ENCODE assay signal across 20 mouse cellular contexts in the genomic region with DNA sequence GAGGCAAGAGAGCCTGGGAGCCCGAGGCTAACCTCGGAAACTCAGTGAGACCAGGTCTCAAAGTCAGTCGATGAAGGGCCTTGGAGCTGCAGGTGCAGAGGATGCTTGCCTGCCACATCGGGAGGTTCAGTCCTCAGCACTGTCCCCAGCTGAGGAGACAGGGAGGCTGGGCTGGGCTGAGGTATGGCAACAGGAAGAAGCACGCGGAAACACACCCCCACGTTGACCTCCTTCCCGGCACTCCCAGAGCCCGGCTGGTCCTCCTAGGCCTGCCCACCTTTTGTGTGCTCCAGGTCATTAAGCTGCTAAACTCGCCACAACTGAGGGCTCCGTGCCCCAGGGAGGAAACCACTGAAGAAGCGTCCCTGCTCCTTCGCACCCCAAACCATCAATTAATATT. TPM values are rescaled to one million over a fixed set of nuclear protein-coding genes. Genes with fewer than 3 reads are reported as not detected.
DNase-seq lines count a peak whose midpoint lies in the region; ATAC-seq and TF ChIP-seq lines count a peak whose summit lies in the region.
"Had no signal": no experiment of that assay in that cellular context is flagged by ENCODE, and none has a peak within 500 bp of the region (broad histone marks: within the 10 kb centered on the region; RNA-seq: fewer than 3 reads in every experiment).

Gene Capn12 (plus strand): TSS at position 224 of the 400 bp plus-strand sequence.

- no peak within 1 kb of the TSS for H3K4me3 ChIP-seq in hindbrain, embryonic 11.5 days (ENCODE audit: low read depth, low read length)
- H3K4me3 ChIP-seq in hindbrain, postnatal 0 days (ENCODE audit: low read length), result no peak within 1 kb of the TSS
- H3K4me3 ChIP-seq in thymus, adult 2 months (ENCODE audit: control insufficient read depth, insufficient read depth, low read length), result no peak within 1 kb of the TSS
- no peak within 1 kb of the TSS for H3K4me3 ChIP-seq in stomach, postnatal 0 days (ENCODE audit: low read depth, low read length)
- H3K4me3 ChIP-seq: forebrain, embryonic 13.5 days; hindbrain, embryonic 12.5 days; intestine, embryonic 15.5 days had no signal

- H3K9me3 ChIP-seq in hindbrain, embryonic 11.5 days (ENCODE audit: control insufficient read depth, low read length), result no peaks in the 10 kb centered on the region
- H3K9me3 ChIP-seq in hindbrain, postnatal 0 days (ENCODE audit: low read length), result no peaks in the 10 kb centered on the region
- H3K9me3 ChIP-seq in stomach, postnatal 0 days (ENCODE audit: control insufficient read depth, low read length), result no peaks in the 10 kb centered on the region
- H3K9me3 ChIP-seq: forebrain, embryonic 13.5 days; hindbrain, embryonic 12.5 days; intestine, embryonic 15.5 days had no signal

- no peaks in the 10 kb centered on the region for H3K4me1 ChIP-seq in hindbrain, embryonic 11.5 days (replicated peaks; ENCODE audit: control insufficient read depth, insufficient read depth, low read length)
- H3K4me1 ChIP-seq in hindbrain, postnatal 0 days (ENCODE audit: insufficient read depth, low read length), result no peaks in the 10 kb centered on the region
- H3K4me1 ChIP-seq in thymus, adult 2 months (replicated peaks; ENCODE audit: control insufficient read depth, insufficient read depth, low read length), result peaks cover 18% of the 10 kb centered on the region
- no peaks in the 10 kb centered on the region for H3K4me1 ChIP-seq in stomach, postnatal 0 days (replicated peaks; ENCODE audit: control insufficient read depth, insufficient read depth)
- H3K4me1 ChIP-seq: hindbrain, embryonic 12.5 days had no signal

- H3K36me3 ChIP-seq in hindbrain, embryonic 11.5 days (ENCODE audit: control insufficient read depth, insufficient read depth, low read length), result no peaks in the 10 kb centered on the region
- no peaks in the 10 kb centered on the region for H3K36me3 ChIP-seq in hindbrain, postnatal 0 days (ENCODE audit: insufficient read depth, low read length)
- H3K36me3 ChIP-seq in thymus, adult 2 months (ENCODE audit: control insufficient read depth, insufficient read depth, low read length), result no peaks in the 10 kb centered on the region
- H3K36me3 ChIP-seq in stomach, postnatal 0 days (ENCODE audit: control insufficient read depth, insufficient read depth, low read length), result no peaks in the 10 kb centered on the region
- H3K36me3 ChIP-seq: hindbrain, embryonic 12.5 days; intestine, embryonic 15.5 days had no signal

- 32% methylated on average over 13 of the region's 13 CpGs for WGBS in hindbrain, embryonic 11.5 days
- 39% methylated on average over 13 of the region's 13 CpGs for WGBS in hindbrain, postnatal 0 days
- WGBS in thymus, adult 2 months, result 43% methylated on average over 13 of the region's 13 CpGs
- WGBS in stomach, postnatal 0 days, result 41% methylated on average over 13 of the region's 13 CpGs

- 0 out of 2 replicates have a peak within 1 kb of the TSS, but pooled peaks have one; percentile 7 for H3K9ac ChIP-seq in hindbrain, embryonic 11.5 days (ENCODE audit: low read depth, low read length)
- H3K9ac ChIP-seq in hindbrain, postnatal 0 days (replicated peaks; ENCODE audit: low read length), result no peak within 1 kb of the TSS
- H3K9ac ChIP-seq in stomach, postnatal 0 days (ENCODE audit: low read length), result no peak within 1 kb of the TSS
- H3K9ac ChIP-seq: forebrain, embryonic 13.5 days; hindbrain, embryonic 12.5 days; intestine, embryonic 15.5 days had no signal

- no peak for TF ChIP-seq CTCF in hindbrain, postnatal 0 days (IDR thresholded peaks at IDR 0.05; ENCODE audit: low read depth)
- TF ChIP-seq CTCF in thymus, adult 2 months (IDR thresholded peaks at IDR 0.05; ENCODE audit: borderline replicate concordance, control insufficient read depth, extremely low read depth, insufficient read depth, low read length, poor library complexity), result no peak
- no peak for TF ChIP-seq CTCF in stomach, postnatal 0 days (IDR thresholded peaks at IDR 0.05; ENCODE audit: low read depth)

- TF ChIP-seq POLR2A in thymus, adult 2 months (IDR thresholded peaks at IDR 0.05; ENCODE audit: control insufficient read depth, extremely low read depth, insufficient read depth, low read length, poor library complexity), result no peak

- no peak within 1 kb of the TSS for H3K27ac ChIP-seq in hindbrain, embryonic 11.5 days (ENCODE audit: low read depth, low read length)
- no peak within 1 kb of the TSS for H3K27ac ChIP-seq in hindbrain, postnatal 0 days
- H3K27ac ChIP-seq in thymus, adult 2 months (ENCODE audit: control insufficient read depth, insufficient read depth, low read length), result no peak within 1 kb of the TSS
- peak within 1 kb of the TSS; percentile 35; the same call in 1 of the 2 replicates for H3K27ac ChIP-seq in stomach, postnatal 0 days (replicated peaks)
- H3K27ac ChIP-seq: forebrain, embryonic 13.5 days; hindbrain, embryonic 12.5 days; intestine, embryonic 15.5 days had no signal

- no peaks in the 10 kb centered on the region for H3K27me3 ChIP-seq in hindbrain, embryonic 11.5 days (ENCODE audit: control insufficient read depth, insufficient read depth, low read length)
- no peaks in the 10 kb centered on the region for H3K27me3 ChIP-seq in hindbrain, postnatal 0 days (ENCODE audit: insufficient read depth, low read length)
- no peaks in the 10 kb centered on the region for H3K27me3 ChIP-seq in thymus, adult 2 months (ENCODE audit: control insufficient read depth, insufficient read depth, low read length)
- no peaks in the 10 kb centered on the region for H3K27me3 ChIP-seq in stomach, postnatal 0 days (ENCODE audit: control insufficient read depth, insufficient read depth, low read length)
- H3K27me3 ChIP-seq: forebrain, embryonic 13.5 days had no signal

- no peak for ATAC-seq in hindbrain, embryonic 11.5 days (ENCODE audit: low FRiP score)
- ATAC-seq in hindbrain, postnatal 0 days, result no peak
- 0 out of 2 replicates have a peak, but pooled peaks have one; percentile 32 for ATAC-seq in stomach, postnatal 0 days (ENCODE audit: low FRiP score, low TSS enrichment)
- ATAC-seq: forebrain, embryonic 13.5 days; intestine, embryonic 15.5 days had no signal

- no peak within 1 kb of the TSS for H3K4me2 ChIP-seq in hindbrain, embryonic 11.5 days (replicated peaks; ENCODE audit: low read depth, low read length)
- no peak within 1 kb of the TSS for H3K4me2 ChIP-seq in hindbrain, postnatal 0 days (ENCODE audit: low read depth, low read length)
- H3K4me2 ChIP-seq in stomach, postnatal 0 days (replicated peaks; ENCODE audit: low read depth), result no peak within 1 kb of the TSS
- H3K4me2 ChIP-seq: forebrain, embryonic 13.5 days; hindbrain, embryonic 12.5 days; intestine, embryonic 15.5 days had no signal

- no peak for DNase-seq in hindbrain, embryonic 11.5 days (ENCODE audit: low spot score)
- DNase-seq in hindbrain, postnatal 0 days (ENCODE audit: low spot score), result no peak
- peak; percentile 37 for DNase-seq in thymus, adult 2 months
- DNase-seq in thymus, adult 18-20 months, result no peak
- no peak for DNase-seq in stomach, postnatal 0 days (ENCODE audit: low spot score)
- DNase-seq in natural killer cell, adult 2 months (ENCODE audit: low spot score in 2 of 2), result no peak
- no peak for DNase-seq in frontal cortex, postnatal 25 days (ENCODE audit: low spot score in 2 of 2)
- no peak for DNase-seq in right cerebral cortex, postnatal 36 days (ENCODE audit: low spot score in 2 of 2)
- DNase-seq: adrenal gland, postnatal 25 days; cerebellum, adult 11-12 months; gastrocnemius, postnatal 14 days; heart, adult 18-20 months; kidney, postnatal 10 days; liver; lung, adult 18-20 months; lung, postnatal 36 days; right cerebral cortex, adult 18-20 months had no signal

- TF ChIP-seq EP300 in stomach, postnatal 0 days (optimal IDR thresholded peaks at IDR 0.05), result no peak

RNA-seq across cellular contexts. Expression of gene Capn12, which starts in this region (rescaled TPM):
- polyA plus RNA-seq in hindbrain, embryonic 11.5 days (2014; fragmentation: Nextera tagmentation; extraction: Ambion mirVana), result 0.21 and 0.29 TPM in 2 replicates
- total RNA-seq in hindbrain, postnatal 0 days (2014; rRNA removed), result 0.07 TPM in 1 of 2 replicates, not detected in the other
- 0.53 and 0.62 TPM in 2 replicates for polyA plus RNA-seq in hindbrain, postnatal 0 days (2015; fragmentation: Nextera tagmentation; extraction: Ambion mirVana)
- polyA plus RNA-seq in thymus, adult 2 months (2012; rRNA removed), result 0.20 and 1.00 TPM in 2 replicates
- polyA plus RNA-seq in stomach, postnatal 0 days (2015; fragmentation: Nextera tagmentation; extraction: Ambion mirVana), result 1.9 and 2.3 TPM in 2 replicates

Comparison
In these comparisons a context has a peak if more than half of its experiments do, and no peak if none do; other contexts are left out.
1. Peak in DNase-seq in thymus, adult 2 months; RNA of the gene not detected or under 1 TPM.